Mouse (Mus musculus) liver, embryonic 15.5 days (tissue): Measurements from ENCODE around the gene Agmat. TPM values are rescaled to one million over a fixed set of nuclear protein-coding genes. Genes with fewer than 3 reads are reported as not detected.

ENCODE experiments used
- ATAC-seq: fragments of 200-750 bp; cut with Nextera tagmentation; 2 replicates; pipeline ENCODE4 v1.8.0; 2017; ENCODE audit warnings: moderate number of reproducible peaks, mild to moderate bottlenecking, moderate library complexity; ENCODE audit not compliant: insufficient read depth
- H3K27ac ChIP-seq: fragments of 300-500 bp; sonication (generic); replicated peaks from 2 replicates; pipeline ENCODE4 v1.5.1; 2015; ENCODE audit warnings: mild to moderate bottlenecking, inconsistent platforms
- H3K27me3 ChIP-seq: fragments of 300-500 bp; sonication (generic); 2 replicates; pipeline ENCODE4 v1.6.1; 2015; ENCODE audit warnings: mild to moderate bottlenecking, inconsistent platforms
- H3K36me3 ChIP-seq: fragments of 300-500 bp; sonication (generic); replicated peaks from 2 replicates; pipeline ENCODE4 v1.6.1; 2015; ENCODE audit warnings: moderate library complexity, mild to moderate bottlenecking, inconsistent platforms
- H3K4me1 ChIP-seq: fragments of 300-500 bp; sonication (generic); replicated peaks from 2 replicates; pipeline ENCODE4 v1.6.1; 2015; ENCODE audit warnings: inconsistent platforms
- H3K4me2 ChIP-seq: fragments of 300-500 bp; sonication (generic); 2 replicates; pipeline ENCODE4 v1.6.1; 2015; ENCODE audit warnings: moderate library complexity, mild to moderate bottlenecking, inconsistent platforms
- H3K4me3 ChIP-seq: fragments of 300-500 bp; sonication (generic); replicated peaks from 2 replicates; pipeline ENCODE4 v1.5.1; 2015; ENCODE audit warnings: mild to moderate bottlenecking, inconsistent platforms
- H3K9ac ChIP-seq: fragments of 300-500 bp; sonication (generic); 2 replicates; pipeline ENCODE4 v1.6.1; 2015; ENCODE audit warnings: moderate library complexity, mild to moderate bottlenecking, inconsistent platforms
- H3K9me3 ChIP-seq: fragments of 300-500 bp; sonication (generic); replicated peaks from 2 replicates; pipeline ENCODE4 v1.6.1; 2016; ENCODE audit warnings: inconsistent platforms
- WGBS: fragments of 180-500 bp; shearing (Covaris S2); methylation state at CpG from one replicate; pipeline ENCODE4 v1.1.7; 2015; ENCODE audit warnings: mixed read lengths; ENCODE audit not compliant: insufficient replicate concordance; 5-methylcytosine and 5-hydroxymethylcytosine counted together
- polyA plus RNA-seq: library from polyadenylated mRNA; unstranded; fragments of >200 nt; fragmentation: Nextera tagmentation; extraction: Ambion mirVana; gene quantifications from 2 replicates; pipeline ENCODE4 v1.2.1, GENCODE M21; 2015

Agmat gene
- polyA plus RNA-seq, 1 experiment from 2014 or later, result 20.5 TPM

DNA sequence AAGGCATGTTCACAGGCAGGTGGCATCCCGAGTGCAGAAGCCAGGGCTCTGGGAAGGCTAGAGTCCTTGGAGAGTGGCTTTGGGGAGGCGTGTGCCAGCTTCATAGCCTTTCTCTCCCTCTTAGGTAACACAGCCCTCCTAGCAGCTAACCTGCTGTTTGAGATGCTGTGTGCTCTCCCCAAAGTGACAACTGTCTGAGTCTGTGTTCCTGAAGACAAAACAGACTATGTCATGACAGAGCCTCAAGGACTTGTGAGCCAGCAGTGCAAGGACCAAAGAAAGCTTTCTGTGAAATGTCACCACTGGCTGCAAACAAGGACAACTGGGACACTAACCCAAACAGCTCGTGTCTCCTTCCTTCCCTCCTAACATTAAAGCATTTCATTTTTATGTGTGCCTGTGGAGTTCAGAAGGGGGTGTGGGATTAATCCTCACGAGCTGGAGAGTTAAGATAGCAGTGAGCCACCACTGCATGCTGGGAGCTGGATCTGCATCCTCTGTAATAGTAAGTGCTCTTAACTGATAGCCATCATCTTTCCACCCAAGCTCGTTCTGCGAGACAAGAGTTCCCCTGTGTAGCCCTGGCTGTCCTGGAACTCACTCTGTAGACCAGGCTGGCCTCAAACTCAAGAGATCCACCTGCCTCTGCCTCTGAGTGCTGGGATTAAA lies 12.5 kb downstream of the Agmat start:
- Histone ChIP-seq H3K9me3 (no peaks in the 10 kb centered on the region), H3K4me1 (peaks cover 67% of the 10 kb centered on the region), H3K36me3 (peaks cover 37% of the 10 kb centered on the region), H3K27me3 (no peaks in the 10 kb centered on the region), H3K4me2 (peak overlapping the region; percentile 50), H3K4me3 (no peak overlapping the region), H3K27ac (peak overlapping the region; percentile 89), H3K9ac (peak overlapping the region; percentile 26)
- ATAC-seq, result peak; percentile 87
- WGBS, result 39% methylated on average over 6 of the region's 6 CpGs

- no peak for ATAC-seq
Observed at GRCm38 (mm10) chr4:141760942-141761341, 14.5 kb downstream of the Agmat start.

GRCm38 (mm10) chr4:141762102-141762598 lies 15.7 kb downstream of the Agmat start:
- Histone ChIP-seq H3K9me3 (no peaks in the 10 kb centered on the region), H3K36me3 (peaks cover 58% of the 10 kb centered on the region), H3K4me3 (no peak overlapping the region), H3K4me1 (peaks cover 62% of the 10 kb centered on the region), H3K27ac (0 out of 2 replicates have a peak overlapping the region, but pooled peaks have one; percentile 24), H3K27me3 (no peaks in the 10 kb centered on the region), H3K4me2 (no peak overlapping the region), H3K9ac (no peak overlapping the region)
- WGBS, result 89% methylated on average over 13 of the region's 13 CpGs
- no peak for ATAC-seq

More at GRCm38 (mm10) chr4:141760942-141761341, 14.5 kb downstream of the Agmat start:
- Histone ChIP-seq H3K36me3 (peaks cover 51% of the 10 kb centered on the region), H3K27me3 (no peaks in the 10 kb centered on the region), H3K4me3 (no peak overlapping the region), H3K9ac (no peak overlapping the region), H3K9me3 (no peaks in the 10 kb centered on the region), H3K27ac (0 out of 2 replicates have a peak overlapping the region, but pooled peaks have one; percentile 33), H3K4me1 (peaks cover 55% of the 10 kb centered on the region), H3K4me2 (no peak overlapping the region)
- WGBS, result 73% methylated on average over 4 of the region's 4 CpGs

- Histone ChIP-seq H3K4me2 (no peak overlapping the region), H3K27me3 (no peaks in the 10 kb centered on the region), H3K9me3 (no peaks in the 10 kb centered on the region), H3K27ac (no peak overlapping the region), H3K4me1 (peaks cover 62% of the 10 kb centered on the region), H3K9ac (no peak overlapping the region), H3K4me3 (no peak overlapping the region), H3K36me3 (peaks cover 65% of the 10 kb centered on the region)
- ATAC-seq, result no peak
- WGBS, result 86% methylated on average over 12 of the region's 12 CpGs
Observed at GRCm38 (mm10) chr4:141763476-141763875, 17.0 kb downstream of the Agmat start.

DNA sequence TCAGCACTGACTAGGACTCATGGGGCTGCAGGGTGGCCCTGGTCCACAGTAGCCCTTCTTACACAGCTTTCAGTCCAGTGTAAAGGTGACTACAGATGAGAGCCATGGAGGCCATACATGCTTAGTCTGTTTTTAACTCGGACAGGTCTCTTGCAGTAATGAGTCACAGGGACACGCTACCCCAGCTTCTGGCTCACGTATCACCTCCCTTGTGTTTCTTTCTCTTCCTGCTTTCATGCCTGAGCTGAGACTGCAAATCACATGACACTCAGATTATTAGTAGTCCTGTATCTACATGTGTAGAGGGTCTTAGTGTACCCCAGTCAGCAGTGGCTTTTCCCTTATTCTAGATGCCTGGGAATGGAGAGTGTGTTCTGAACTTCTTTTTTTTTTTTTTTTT lies 18.5 kb downstream of the Agmat start:
- Histone ChIP-seq H3K36me3 (peaks cover 80% of the 10 kb centered on the region), H3K27me3 (no peaks in the 10 kb centered on the region), H3K27ac (peak overlapping the region; percentile 33), H3K9me3 (no peaks in the 10 kb centered on the region), H3K4me2 (no peak overlapping the region), H3K4me3 (no peak overlapping the region), H3K4me1 (peaks cover 62% of the 10 kb centered on the region), H3K9ac (no peak overlapping the region)
- ATAC-seq, result no peak
- 91% methylated on average over 3 of the region's 3 CpGs for WGBS

DNA sequence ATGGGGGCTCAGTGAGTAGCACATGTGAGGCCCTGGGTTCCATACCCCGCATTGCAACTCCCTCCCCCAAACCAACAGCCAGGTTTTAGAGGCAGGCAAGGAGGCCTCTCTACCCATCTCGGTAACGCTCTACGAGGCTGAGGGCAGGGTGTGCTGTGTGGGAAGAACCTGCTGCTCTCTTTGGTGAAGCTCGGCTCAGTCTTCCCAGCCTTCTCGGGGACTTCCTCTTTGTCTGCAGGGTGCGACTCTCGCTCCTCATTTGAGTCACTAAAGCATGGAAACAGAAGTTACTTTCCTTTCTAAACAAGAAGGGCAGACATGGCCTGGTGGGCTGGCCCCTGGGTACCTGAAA lies 19.8 kb downstream of the Agmat start:
- H3K27ac ChIP-seq, result peak overlapping the region; percentile 93
- no peak overlapping the region; the same call in 1 of the 2 replicates for H3K4me3 ChIP-seq
- ATAC-seq, result no peak
- H3K27me3 ChIP-seq, result no peaks in the 10 kb centered on the region
- peaks cover 86% of the 10 kb centered on the region for H3K36me3 ChIP-seq
- peak overlapping the region; percentile 47; the same call in 1 of the 2 replicates for H3K9ac ChIP-seq
- no peaks in the 10 kb centered on the region for H3K9me3 ChIP-seq
- 46% methylated on average over 8 of the region's 8 CpGs for WGBS
- H3K4me2 ChIP-seq, result peak overlapping the region; percentile 70
- H3K4me1 ChIP-seq, result peaks cover 66% of the 10 kb centered on the region

DNA sequence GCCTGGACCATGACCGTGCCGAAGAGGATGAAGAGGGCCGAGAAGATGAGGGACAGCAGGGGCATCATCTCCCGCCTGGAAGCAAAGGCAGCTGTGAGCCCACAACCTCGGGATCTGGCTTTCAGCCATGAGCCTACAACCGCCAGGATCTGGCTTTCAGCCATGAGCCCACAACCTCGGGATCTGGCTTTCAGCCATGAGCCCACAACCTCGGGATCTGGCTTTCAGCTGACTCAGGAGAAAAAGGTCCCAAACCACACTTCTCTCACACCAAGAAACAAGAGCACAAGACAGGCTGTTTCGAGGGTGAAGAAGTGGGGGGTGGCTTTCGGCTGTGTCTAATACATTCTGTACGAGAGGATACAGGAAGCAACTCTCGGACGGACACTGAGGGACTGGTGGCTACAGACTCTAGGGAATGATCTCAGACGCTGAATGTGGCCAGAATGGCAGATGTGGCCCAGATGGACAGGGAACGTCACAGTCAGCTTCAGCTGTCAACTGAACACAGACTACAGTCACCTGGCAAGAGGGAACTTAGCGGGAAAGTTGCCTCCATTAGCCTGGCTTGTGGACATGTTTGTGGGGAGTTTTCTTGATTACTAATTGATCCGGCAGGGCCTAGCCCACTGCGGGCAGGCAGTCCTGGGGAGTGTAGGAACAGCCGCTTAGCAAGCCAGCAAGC lies 20.3 kb downstream of the Agmat start:
- WGBS, result 59% methylated on average over 19 of the region's 19 CpGs
- H3K36me3 ChIP-seq, result peaks cover 84% of the 10 kb centered on the region
- peak overlapping the region; percentile 70 for H3K4me2 ChIP-seq
- H3K9me3 ChIP-seq, result no peaks in the 10 kb centered on the region
- peak; percentile 2; the same call in 1 of the 2 replicates for ATAC-seq
- H3K9ac ChIP-seq, result peak overlapping the region; percentile 47
- H3K27ac ChIP-seq, result peak overlapping the region; percentile 93
- H3K4me3 ChIP-seq, result peak overlapping the region; percentile 52
- H3K27me3 ChIP-seq, result no peaks in the 10 kb centered on the region
- H3K4me1 ChIP-seq, result peaks cover 71% of the 10 kb centered on the region

DNA sequence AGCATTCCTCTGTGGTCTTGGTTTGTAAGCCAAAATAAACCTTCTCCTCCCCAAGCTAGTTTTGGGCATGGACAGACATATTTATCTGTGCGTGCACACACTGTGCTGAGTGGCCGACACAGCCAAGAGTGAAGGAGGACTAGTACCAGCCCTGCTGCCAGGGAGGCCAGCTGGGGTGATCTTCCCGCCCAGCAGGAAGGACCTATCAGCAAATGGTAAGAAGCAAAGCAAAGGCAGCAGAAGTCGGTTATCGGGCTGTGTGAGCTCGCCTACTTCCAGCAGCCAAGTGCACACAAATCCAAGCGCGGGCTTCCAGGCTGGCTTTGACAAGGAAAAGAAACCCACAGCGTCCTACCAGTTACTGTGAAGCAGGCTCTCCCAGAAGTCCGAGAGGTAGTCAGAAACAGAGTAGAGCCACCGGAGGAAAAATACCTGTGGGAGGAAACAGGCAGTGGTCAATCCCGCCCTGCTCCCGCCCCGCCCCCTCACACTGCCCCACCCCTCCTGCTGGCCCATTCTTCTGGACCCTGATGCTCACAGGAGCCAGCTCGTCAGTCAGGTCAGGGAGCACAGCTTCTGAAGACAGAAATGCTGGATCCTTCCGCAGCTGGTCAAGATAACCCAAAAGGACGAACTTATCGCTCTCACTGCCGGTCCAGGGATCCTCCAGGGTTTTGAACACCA lies 21.0 kb downstream of the Agmat start:
- H3K4me3 ChIP-seq, result peak overlapping the region; percentile 52
- peaks cover 74% of the 10 kb centered on the region for H3K4me1 ChIP-seq

GRCm38 (mm10) chr4:141769501-141770160 lies 23.2 kb downstream of the Agmat start:
- H3K9ac ChIP-seq, result no peak overlapping the region
- H3K4me3 ChIP-seq, result no peak overlapping the region
- 48% methylated on average over 8 of the region's 8 CpGs for WGBS
- H3K4me1 ChIP-seq, result peaks cover 72% of the 10 kb centered on the region
- H3K27ac ChIP-seq, result peak overlapping the region; percentile 93
- no peaks in the 10 kb centered on the region for H3K27me3 ChIP-seq
- peaks cover 82% of the 10 kb centered on the region for H3K36me3 ChIP-seq
- ATAC-seq, result no peak
- no peaks in the 10 kb centered on the region for H3K9me3 ChIP-seq
- H3K4me2 ChIP-seq, result no peak overlapping the region

More for the DNA sequence above, 21.0 kb downstream of the Agmat start:
- ATAC-seq, result peak; percentile 93
- Histone ChIP-seq H3K9me3 (no peaks in the 10 kb centered on the region), H3K27ac (peak overlapping the region; percentile 93), H3K27me3 (no peaks in the 10 kb centered on the region), H3K4me2 (peak overlapping the region; percentile 70), H3K9ac (peak overlapping the region; percentile 47), H3K36me3 (peaks cover 81% of the 10 kb centered on the region)
- WGBS, result 37% methylated on average over 19 of the region's 19 CpGs

DNA sequence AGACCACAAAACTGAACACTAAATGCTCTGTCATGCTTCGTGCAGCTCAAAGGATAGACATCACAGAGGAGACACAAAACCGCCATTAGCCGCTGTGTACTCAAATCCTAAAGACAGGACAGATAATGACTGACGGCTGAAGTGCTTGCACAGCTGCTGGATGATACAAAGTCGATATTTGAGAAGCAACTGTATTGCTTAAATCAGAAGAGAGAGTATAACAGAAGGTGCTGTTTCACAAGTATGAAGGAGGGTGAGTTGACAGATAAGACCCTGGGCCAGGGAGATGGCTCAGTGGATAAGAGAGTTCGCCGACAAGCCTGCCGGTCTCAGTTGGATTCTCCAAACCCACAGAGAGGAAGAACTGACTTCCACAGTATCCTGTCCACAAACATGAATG lies 25.4 kb downstream of the Agmat start:
- H3K27me3 ChIP-seq, result no peaks in the 10 kb centered on the region
- H3K4me1 ChIP-seq, result peaks cover 60% of the 10 kb centered on the region
- no peaks in the 10 kb centered on the region for H3K9me3 ChIP-seq
- no peak overlapping the region for H3K9ac ChIP-seq
- H3K36me3 ChIP-seq, result peaks cover 85% of the 10 kb centered on the region
- no peak for ATAC-seq
- H3K4me2 ChIP-seq, result no peak overlapping the region
- H3K27ac ChIP-seq, result peak overlapping the region; percentile 93
- WGBS, result 20% methylated on average over 8 of the region's 8 CpGs
- no peak overlapping the region for H3K4me3 ChIP-seq
